8 mouse cellular contexts compared by ENCODE assay signal in the genomic region with DNA sequence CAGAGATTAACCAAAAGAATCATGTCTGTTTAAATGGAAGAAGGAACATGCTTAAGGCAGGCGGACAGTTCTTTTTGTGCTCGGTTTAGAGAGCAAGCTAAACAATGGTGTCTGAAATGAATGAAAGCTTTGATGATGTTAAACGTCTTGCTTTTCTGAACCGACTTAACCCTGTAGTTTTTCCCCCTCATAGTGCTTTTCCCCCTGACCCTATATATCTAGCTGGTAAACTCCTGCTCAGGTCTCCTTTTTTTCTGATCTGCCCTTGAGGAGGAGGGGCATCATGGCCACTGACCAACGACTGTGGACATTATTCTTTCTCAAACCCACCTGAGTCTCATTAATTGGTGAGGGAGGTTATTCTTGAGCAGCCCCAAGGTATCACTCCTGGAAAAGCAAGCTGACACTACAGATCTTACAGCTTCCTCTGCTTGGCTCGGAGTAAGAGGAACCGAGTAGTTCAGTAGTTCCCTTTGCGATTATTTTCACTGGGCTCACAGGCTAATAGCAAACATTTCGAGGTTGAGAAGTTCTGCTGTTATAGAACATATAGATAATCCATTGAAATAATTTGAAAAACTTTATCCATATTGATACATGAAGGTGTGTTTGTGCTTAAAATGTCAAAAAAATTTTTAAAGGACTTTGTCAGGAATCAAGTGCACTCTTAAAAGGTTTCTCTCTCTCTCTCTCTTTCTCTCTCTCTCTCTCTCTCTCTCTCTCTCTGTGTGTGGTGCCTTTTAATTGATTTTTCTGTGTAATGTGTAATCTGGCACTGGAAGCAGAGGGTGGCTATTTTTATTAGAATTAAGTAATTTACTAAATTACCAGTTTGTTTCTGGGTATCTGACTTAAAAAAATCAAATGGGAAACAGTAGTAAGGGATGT. TPM values are rescaled to one million over a fixed set of nuclear protein-coding genes. Genes with fewer than 3 reads are reported as not detected.
A peak's percentile ranks its signal among the peaks of the same experiment; 100 is the strongest.
DNase-seq lines count a peak whose midpoint lies in the region; ATAC-seq and TF ChIP-seq lines count a peak whose summit lies in the region.

No protein-coding gene starts in this region.

- H3K4me3 ChIP-seq in layer of hippocampus, adult 2 months: peak overlapping the region; percentile 87
- peak overlapping the region; percentile 88 for H3K4me3 ChIP-seq in forebrain, embryonic 11.5 days (ENCODE audit: low read depth, low read length)
- peak overlapping the region; percentile 82 for H3K4me3 ChIP-seq in limb, embryonic 12.5 days (replicated peaks)
- peak overlapping the region; percentile 89 for H3K4me3 ChIP-seq in neural tube, embryonic 12.5 days

- H3K4me2 ChIP-seq in forebrain, embryonic 11.5 days (ENCODE audit: low read depth, low read length, severe bottlenecking): peak overlapping the region; percentile 54
- H3K4me2 ChIP-seq in limb, embryonic 12.5 days: peak overlapping the region; percentile 75
- peak overlapping the region; percentile 63 for H3K4me2 ChIP-seq in neural tube, embryonic 12.5 days (replicated peaks)

- H3K9ac ChIP-seq in forebrain, embryonic 11.5 days (ENCODE audit: low read length): peak overlapping the region; percentile 92
- peak overlapping the region; percentile 52 for H3K9ac ChIP-seq in limb, embryonic 12.5 days (replicated peaks)
- H3K9ac ChIP-seq in neural tube, embryonic 12.5 days: peak overlapping the region; percentile 93

- no peaks in the 10 kb centered on the region; the same call in 1 of the 2 replicates for H3K4me1 ChIP-seq in forebrain, embryonic 11.5 days (replicated peaks; ENCODE audit: control insufficient read depth, insufficient read depth, low read length)
- H3K4me1 ChIP-seq in limb, embryonic 12.5 days (replicated peaks): peaks cover 14% of the 10 kb centered on the region
- peaks cover 12% of the 10 kb centered on the region; the same call in 1 of the 2 replicates for H3K4me1 ChIP-seq in neural tube, embryonic 12.5 days

- no peak for DNase-seq in layer of hippocampus, adult 2 months (ENCODE audit: low spot score in 2 of 2)
- no peak for DNase-seq in layer of hippocampus, adult 8-10 months (ENCODE audit: low spot score in 2 of 2)
- no peak for DNase-seq in forebrain, embryonic 11.5 days (ENCODE audit: low spot score)
- DNase-seq in adrenal gland, postnatal 14 days: no peak
- DNase-seq in thymus, postnatal 36 days: no peak

- no peak for TF ChIP-seq CTCF in layer of hippocampus, adult 2 months (conservative IDR thresholded peaks at IDR 0.05)

- no peaks in the 10 kb centered on the region for H3K36me3 ChIP-seq in forebrain, embryonic 11.5 days (ENCODE audit: control insufficient read depth, insufficient read depth, low read length)
- no peaks in the 10 kb centered on the region for H3K36me3 ChIP-seq in limb, embryonic 12.5 days
- no peaks in the 10 kb centered on the region for H3K36me3 ChIP-seq in neural tube, embryonic 12.5 days

- H3K27ac ChIP-seq in layer of hippocampus, adult 2 months: peak overlapping the region; percentile 97
- no peak overlapping the region for H3K27ac ChIP-seq in forebrain, embryonic 11.5 days (ENCODE audit: low read depth, low read length)
- no peak overlapping the region for H3K27ac ChIP-seq in limb, embryonic 12.5 days
- no peak overlapping the region for H3K27ac ChIP-seq in neural tube, embryonic 12.5 days

- ATAC-seq in forebrain, embryonic 11.5 days (replicated peaks; ENCODE audit: low FRiP score): no peak
- no peak for ATAC-seq in limb, embryonic 12.5 days (ENCODE audit: insufficient number of reproducible peaks, insufficient read depth, low FRiP score, low TSS enrichment, low read depth)
- ATAC-seq in neural tube, embryonic 12.5 days (ENCODE audit: low FRiP score, low read depth): no peak
- no peak for ATAC-seq in CD4-positive, CD25-positive, alpha-beta regulatory T cell, adult 4 months

- H3K9me3 ChIP-seq in forebrain, embryonic 11.5 days (ENCODE audit: control insufficient read depth, low read length): no peaks in the 10 kb centered on the region
- H3K9me3 ChIP-seq in limb, embryonic 12.5 days: no peaks in the 10 kb centered on the region
- H3K9me3 ChIP-seq in neural tube, embryonic 12.5 days: no peaks in the 10 kb centered on the region

- 24% methylated on average over 9 of the region's 9 CpGs for WGBS in forebrain, embryonic 11.5 days
- 30% methylated on average over 9 of the region's 9 CpGs for WGBS in limb, embryonic 12.5 days
- WGBS in neural tube, embryonic 12.5 days: 23% methylated on average over 9 of the region's 9 CpGs

- H3K27me3 ChIP-seq in forebrain, embryonic 11.5 days (ENCODE audit: control insufficient read depth, insufficient read depth, low read length): no peaks in the 10 kb centered on the region
- H3K27me3 ChIP-seq in limb, embryonic 12.5 days: no peaks in the 10 kb centered on the region
- no peaks in the 10 kb centered on the region for H3K27me3 ChIP-seq in neural tube, embryonic 12.5 days (replicated peaks)

RNA-seq across cellular contexts. Expression of gene Acvr2a, which starts 2.5 kb away (rescaled TPM):
- total RNA-seq in layer of hippocampus, adult 2 months (2021): 10 to 100 TPM; 39.3 to 40.1 TPM
- 10 to 100 TPM; 38.9 to 43.5 (median 42.0) TPM for total RNA-seq in layer of hippocampus, adult 8-10 months (2022)
- polyA plus RNA-seq in forebrain, embryonic 11.5 days (2014; fragmentation: Nextera tagmentation; extraction: Ambion mirVana): 35.9 and 36.7 TPM in 2 replicates
- 26.2 and 28.1 TPM in 2 replicates for polyA plus RNA-seq in limb, embryonic 12.5 days (2016; fragmentation: Nextera tagmentation; extraction: Ambion mirVana)
- 50.9 and 54.9 TPM in 2 replicates for polyA plus RNA-seq in neural tube, embryonic 12.5 days (2016; fragmentation: Nextera tagmentation; extraction: Ambion mirVana)
- 1 to 10 TPM; 1.4 to 1.8 TPM for polyA plus RNA-seq in CD4-positive, CD25-positive, alpha-beta regulatory T cell, adult 4 months (2017; shearing (Covaris generic))
- total RNA-seq in adrenal gland, postnatal 14 days (2021): 17.3 and 19.9 TPM in 2 replicates
